Mouse (Mus musculus): ENCODE measurements around the gene Fgfr2. TPM values are rescaled to one million over a fixed set of nuclear protein-coding genes. Genes with fewer than 3 reads are reported as not detected.

Gene Fgfr2
- polyA plus RNA-seq, 1 experiment from 2014 or later, result 121 TPM

GRCm38 (mm10) chr7:132243225-132243624 lies 879.9 kb downstream of the Fgfr2 start:
- Histone ChIP-seq H3K27ac (no peak overlapping the region), H3K9ac (no peak overlapping the region), H3K9me3 (no peaks in the 10 kb centered on the region), H3K4me2 (replicated peaks) (no peak overlapping the region), H3K4me3 (no peak overlapping the region), H3K27me3 (no peaks in the 10 kb centered on the region), H3K4me1 (peaks cover 14% of the 10 kb centered on the region; the same call in 1 of the 2 replicates), H3K36me3 (peaks cover 26% of the 10 kb centered on the region)
- 86% methylated on average over 5 of the region's 5 CpGs for WGBS
- ATAC-seq (ENCODE audit: insufficient number of reproducible peaks, insufficient read depth, low FRiP score, low TSS enrichment), result no peak

GRCm38 (mm10) chr7:132242617-132243141 lies 880.5 kb downstream of the Fgfr2 start:
- H3K4me2 ChIP-seq (replicated peaks), result no peak overlapping the region
- no peak overlapping the region for H3K9ac ChIP-seq
- H3K9me3 ChIP-seq, result no peaks in the 10 kb centered on the region
- no peak for ATAC-seq (ENCODE audit: insufficient number of reproducible peaks, insufficient read depth, low FRiP score, low TSS enrichment)
- WGBS, result 45% methylated on average over 4 of the region's 4 CpGs
- H3K4me3 ChIP-seq, result no peak overlapping the region
- no peak overlapping the region for H3K27ac ChIP-seq
- peaks cover 31% of the 10 kb centered on the region for H3K36me3 ChIP-seq
- H3K27me3 ChIP-seq, result no peaks in the 10 kb centered on the region
- H3K4me1 ChIP-seq, result peaks cover 10% of the 10 kb centered on the region; the same call in 1 of the 2 replicates

- Histone ChIP-seq H3K9ac (no peak overlapping the region), H3K27me3 (no peaks in the 10 kb centered on the region), H3K27ac (no peak overlapping the region), H3K4me3 (no peak overlapping the region), H3K36me3 (peaks cover 30% of the 10 kb centered on the region), H3K4me1 (no peaks in the 10 kb centered on the region), H3K9me3 (no peaks in the 10 kb centered on the region), H3K4me2 (replicated peaks) (no peak overlapping the region)
- WGBS, result 80% methylated on average over 3 of the region's 3 CpGs
- ATAC-seq (ENCODE audit: insufficient number of reproducible peaks, insufficient read depth, low FRiP score, low TSS enrichment), result no peak
These were observed 884.2 kb downstream of the Fgfr2 start for GRCm38 (mm10) chr7:132238921-132239320.

GRCm38 (mm10) chr7:132237191-132237590 lies 886.0 kb downstream of the Fgfr2 start:
- no peak overlapping the region for H3K27ac ChIP-seq
- ATAC-seq (ENCODE audit: insufficient number of reproducible peaks, insufficient read depth, low FRiP score, low TSS enrichment), result no peak
- H3K4me1 ChIP-seq, result no peaks in the 10 kb centered on the region
- H3K9me3 ChIP-seq, result no peaks in the 10 kb centered on the region
- no peak overlapping the region for H3K4me3 ChIP-seq
- 66% methylated on average over 4 of the region's 4 CpGs for WGBS
- no peak overlapping the region for H3K4me2 ChIP-seq (replicated peaks)
- no peaks in the 10 kb centered on the region for H3K27me3 ChIP-seq
- H3K36me3 ChIP-seq, result peaks cover 29% of the 10 kb centered on the region
- no peak overlapping the region for H3K9ac ChIP-seq

GRCm38 (mm10) chr7:132236789-132237188 lies 886.4 kb downstream of the Fgfr2 start:
- H3K4me3 ChIP-seq, result no peak overlapping the region
- no peak for ATAC-seq (ENCODE audit: insufficient number of reproducible peaks, insufficient read depth, low FRiP score, low TSS enrichment)
- H3K36me3 ChIP-seq, result peaks cover 25% of the 10 kb centered on the region
- no peaks in the 10 kb centered on the region for H3K9me3 ChIP-seq
- H3K4me1 ChIP-seq, result no peaks in the 10 kb centered on the region
- 77% methylated on average over 8 of the region's 8 CpGs for WGBS
- no peak overlapping the region for H3K27ac ChIP-seq
- no peak overlapping the region for H3K9ac ChIP-seq
- no peaks in the 10 kb centered on the region for H3K27me3 ChIP-seq
- no peak overlapping the region for H3K4me2 ChIP-seq (replicated peaks)

GRCm38 (mm10) chr7:132234250-132234649 lies 888.9 kb downstream of the Fgfr2 start:
- Histone ChIP-seq H3K9me3 (no peaks in the 10 kb centered on the region), H3K27me3 (no peaks in the 10 kb centered on the region), H3K27ac (peak overlapping the region; percentile 31; the same call in 1 of the 2 replicates), H3K9ac (no peak overlapping the region), H3K4me1 (no peaks in the 10 kb centered on the region), H3K36me3 (peaks cover 13% of the 10 kb centered on the region; the same call in 1 of the 2 replicates), H3K4me2 (replicated peaks) (no peak overlapping the region), H3K4me3 (no peak overlapping the region)
- ATAC-seq (ENCODE audit: insufficient number of reproducible peaks, insufficient read depth, low FRiP score, low TSS enrichment), result no peak
- WGBS, result 52% methylated on average over 3 of the region's 3 CpGs

- H3K4me3 ChIP-seq, result no peak overlapping the region
- no peaks in the 10 kb centered on the region for H3K27me3 ChIP-seq
- WGBS, result 73% methylated on average over 4 of the region's 4 CpGs
- H3K9me3 ChIP-seq, result no peaks in the 10 kb centered on the region
- H3K27ac ChIP-seq, result peak overlapping the region; percentile 31; the same call in 1 of the 2 replicates
- ATAC-seq (ENCODE audit: insufficient number of reproducible peaks, insufficient read depth, low FRiP score, low TSS enrichment), result no peak
- H3K36me3 ChIP-seq, result peaks cover 13% of the 10 kb centered on the region; the same call in 1 of the 2 replicates
- no peak overlapping the region for H3K4me2 ChIP-seq (replicated peaks)
- no peak overlapping the region for H3K9ac ChIP-seq
- H3K4me1 ChIP-seq, result no peaks in the 10 kb centered on the region
These were observed 889.4 kb downstream of the Fgfr2 start for GRCm38 (mm10) chr7:132233732-132234131.

- Histone ChIP-seq H3K4me2 (replicated peaks) (no peak overlapping the region), H3K4me1 (no peaks in the 10 kb centered on the region), H3K9me3 (no peaks in the 10 kb centered on the region), H3K36me3 (peaks cover 10% of the 10 kb centered on the region; the same call in 1 of the 2 replicates), H3K27ac (no peak overlapping the region), H3K9ac (no peak overlapping the region), H3K4me3 (no peak overlapping the region), H3K27me3 (no peaks in the 10 kb centered on the region)
- ATAC-seq (ENCODE audit: insufficient number of reproducible peaks, insufficient read depth, low FRiP score, low TSS enrichment), result no peak
- 30% methylated on average over 2 of the region's 2 CpGs for WGBS
These were observed 890.2 kb downstream of the Fgfr2 start for GRCm38 (mm10) chr7:132232937-132233336.

GRCm38 (mm10) chr7:132231476-132231875 lies 891.7 kb downstream of the Fgfr2 start:
- no peaks in the 10 kb centered on the region for H3K36me3 ChIP-seq
- H3K27ac ChIP-seq, result no peak overlapping the region
- H3K4me2 ChIP-seq (replicated peaks), result no peak overlapping the region
- H3K4me3 ChIP-seq, result no peak overlapping the region
- 85% methylated on average over 3 of the region's 3 CpGs for WGBS
- no peaks in the 10 kb centered on the region for H3K9me3 ChIP-seq
- no peaks in the 10 kb centered on the region for H3K4me1 ChIP-seq
- H3K9ac ChIP-seq, result no peak overlapping the region
- H3K27me3 ChIP-seq, result no peaks in the 10 kb centered on the region
- ATAC-seq (ENCODE audit: insufficient number of reproducible peaks, insufficient read depth, low FRiP score, low TSS enrichment), result no peak

- no peaks in the 10 kb centered on the region for H3K4me1 ChIP-seq
- H3K9me3 ChIP-seq, result no peaks in the 10 kb centered on the region
- no peaks in the 10 kb centered on the region for H3K27me3 ChIP-seq
- H3K4me2 ChIP-seq (replicated peaks), result no peak overlapping the region
- no peak overlapping the region for H3K9ac ChIP-seq
- ATAC-seq (ENCODE audit: insufficient number of reproducible peaks, insufficient read depth, low FRiP score, low TSS enrichment), result no peak
- H3K4me3 ChIP-seq, result no peak overlapping the region
- 76% methylated on average over 3 of the region's 3 CpGs for WGBS
- H3K36me3 ChIP-seq, result no peaks in the 10 kb centered on the region
- H3K27ac ChIP-seq, result no peak overlapping the region
These were observed 892.2 kb downstream of the Fgfr2 start for GRCm38 (mm10) chr7:132230961-132231360.

GRCm38 (mm10) chr7:132227075-132227640 lies 896.0 kb downstream of the Fgfr2 start:
- Histone ChIP-seq H3K4me2 (replicated peaks) (no peak overlapping the region), H3K4me1 (0 out of 2 replicates have a peak, but pooled peaks cover 3% of the 10 kb centered on the region), H3K9me3 (no peaks in the 10 kb centered on the region), H3K27ac (no peak overlapping the region), H3K9ac (no peak overlapping the region), H3K27me3 (0 out of 2 replicates have a peak, but pooled peaks cover 2% of the 10 kb centered on the region), H3K36me3 (no peaks in the 10 kb centered on the region), H3K4me3 (no peak overlapping the region)
- 88% methylated on average over 8 of the region's 8 CpGs for WGBS
- ATAC-seq (ENCODE audit: insufficient number of reproducible peaks, insufficient read depth, low FRiP score, low TSS enrichment), result no peak

GRCm38 (mm10) chr7:132226379-132227074 lies 896.6 kb downstream of the Fgfr2 start:
- Histone ChIP-seq H3K4me3 (no peak overlapping the region), H3K27ac (no peak overlapping the region), H3K36me3 (no peaks in the 10 kb centered on the region), H3K27me3 (0 out of 2 replicates have a peak, but pooled peaks cover 2% of the 10 kb centered on the region), H3K9me3 (no peaks in the 10 kb centered on the region), H3K4me2 (replicated peaks) (no peak overlapping the region), H3K9ac (no peak overlapping the region), H3K4me1 (0 out of 2 replicates have a peak, but pooled peaks cover 3% of the 10 kb centered on the region)
- ATAC-seq (ENCODE audit: insufficient number of reproducible peaks, insufficient read depth, low FRiP score, low TSS enrichment), result no peak
- WGBS, result 54% methylated on average over 6 of the region's 6 CpGs

All from embryonic facial prominence, embryonic 12.5 days (tissue).